Mouse (Mus musculus): ENCODE results near the gene Aprt. TPM values are rescaled to one million over a fixed set of nuclear protein-coding genes. Genes with fewer than 3 reads are reported as not detected.

Aprt gene
- polyA plus RNA-seq, 1 experiment from 2014 or later = 425 TPM

DNA sequence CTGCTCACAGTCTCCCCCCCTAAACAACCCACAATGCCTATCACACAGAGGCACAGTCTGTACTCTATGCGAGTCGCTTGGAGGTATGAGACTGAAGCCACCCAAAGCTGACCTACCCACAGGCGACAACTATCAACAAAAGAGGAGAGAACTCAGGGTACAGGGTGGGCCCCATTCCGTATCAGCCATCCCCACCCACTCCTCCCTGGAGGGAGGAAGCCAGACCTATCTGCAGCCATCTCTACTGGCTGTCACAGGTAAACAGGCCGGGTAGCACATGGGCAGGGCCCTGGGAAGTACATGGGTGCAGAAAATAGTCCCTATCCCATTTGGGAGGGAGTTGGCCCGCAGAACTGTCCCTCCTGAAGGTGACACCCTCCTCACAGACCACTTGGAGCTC, 51.7 kb downstream of the Aprt start:
- Histone ChIP-seq H3K9ac (ENCODE audit: low read depth, low read length) (peak overlapping the region; percentile 41), H3K9me3 (ENCODE audit: control insufficient read depth, low read length) (no peaks in the 10 kb centered on the region), H3K27ac (ENCODE audit: low read depth, low read length) (peak overlapping the region; percentile 67), H3K27me3 (replicated peaks; ENCODE audit: control insufficient read depth, insufficient read depth, low read length) (no peaks in the 10 kb centered on the region), H3K4me3 (ENCODE audit: low read depth, low read length) (peak overlapping the region; percentile 20; the same call in 1 of the 2 replicates), H3K4me1 (replicated peaks; ENCODE audit: control insufficient read depth, insufficient read depth, low read length) (peaks cover 64% of the 10 kb centered on the region), H3K36me3 (ENCODE audit: control insufficient read depth, insufficient read depth, low read length) (peaks cover 10% of the 10 kb centered on the region), H3K4me2 (peak overlapping the region; percentile 59)
- ATAC-seq (replicated peaks; ENCODE audit: low FRiP score) (peak; percentile 87), DNase-seq (ENCODE audit: low spot score) (no peak)
- 47% methylated on average over 6 of the region's 6 CpGs for WGBS

Small RNA genes within 50 kb of the gene (microRNA-seq; reads per million reads assigned to microRNA genes)
- gene Mir6396 (ENCODE audit: borderline number of aligned reads) = not detected

Other genes with a start within 250 kb of the Aprt start
- not detected in 2 replicates for gene Trhr2, start 216.2 kb downstream of the Aprt start, polyA plus RNA-seq (2014; fragmentation: Nextera tagmentation; extraction: Ambion mirVana)
- 41.3 and 44.2 TPM in 2 replicates for gene Zc3h18, start 200.3 kb downstream of the Aprt start, polyA plus RNA-seq (2014; fragmentation: Nextera tagmentation; extraction: Ambion mirVana)
- not detected in 2 replicates for gene Il17c, start 154.9 kb downstream of the Aprt start, polyA plus RNA-seq (2014; fragmentation: Nextera tagmentation; extraction: Ambion mirVana)
- gene Cyba, start 144.0 kb downstream of the Aprt start, polyA plus RNA-seq (2014; fragmentation: Nextera tagmentation; extraction: Ambion mirVana) = 201 and 215 TPM in 2 replicates
- 36.5 and 40.6 TPM in 2 replicates for gene Mvd, start 133.5 kb downstream of the Aprt start, polyA plus RNA-seq (2014; fragmentation: Nextera tagmentation; extraction: Ambion mirVana)
- 0.23 and 0.29 TPM in 2 replicates for gene Snai3, start 116.2 kb downstream of the Aprt start, polyA plus RNA-seq (2014; fragmentation: Nextera tagmentation; extraction: Ambion mirVana)
- gene Rnf166, start 100.8 kb downstream of the Aprt start, polyA plus RNA-seq (2014; fragmentation: Nextera tagmentation; extraction: Ambion mirVana) = 24.7 and 26.8 TPM in 2 replicates
- 51.9 and 55.6 TPM in 2 replicates for gene Ctu2, start 100.8 kb downstream of the Aprt start, polyA plus RNA-seq (2014; fragmentation: Nextera tagmentation; extraction: Ambion mirVana)
- 29.7 and 45.8 TPM in 2 replicates for gene Piezo1, start 25.6 kb downstream of the Aprt start, polyA plus RNA-seq (2014; fragmentation: Nextera tagmentation; extraction: Ambion mirVana)
- gene Cdt1, start 8.9 kb downstream of the Aprt start, polyA plus RNA-seq (2014; fragmentation: Nextera tagmentation; extraction: Ambion mirVana) = 93.2 and 98.2 TPM in 2 replicates
- 6.5 and 6.6 TPM in 2 replicates for gene Galns, start 34.6 kb upstream of the Aprt start, polyA plus RNA-seq (2014; fragmentation: Nextera tagmentation; extraction: Ambion mirVana)
- gene Trappc2l, start 34.7 kb upstream of the Aprt start, polyA plus RNA-seq (2014; fragmentation: Nextera tagmentation; extraction: Ambion mirVana) = 40.3 and 44.6 TPM in 2 replicates
- not detected in 2 replicates for gene Pabpn1l, start 45.8 kb upstream of the Aprt start, polyA plus RNA-seq (2014; fragmentation: Nextera tagmentation; extraction: Ambion mirVana)
- gene Cbfa2t3, start 122.2 kb upstream of the Aprt start, polyA plus RNA-seq (2014; fragmentation: Nextera tagmentation; extraction: Ambion mirVana) = 13.8 and 14.4 TPM in 2 replicates
- gene Acsf3, start 198.6 kb upstream of the Aprt start, polyA plus RNA-seq (2014; fragmentation: Nextera tagmentation; extraction: Ambion mirVana) = 16.6 and 18.8 TPM in 2 replicates

Data from liver, embryonic 11.5 days (tissue).